Mouse (Mus musculus) induced T-regulatory cell, adult 2 months (primary cell): ENCODE data around the gene 1110008L16Rik.
A peak's percentile ranks its signal among the peaks of the same experiment; 100 is the strongest.
"Not testable (repeated sequence)": the region's sequence is repeated elsewhere in the genome, so short reads cannot be mapped to it uniquely, and the experiment has no call there.

ENCODE experiments used
- DNase-seq: peaks from one replicate; pipeline ENCODE4 v3.0.0-alpha.2; 2012; ENCODE audit warnings: low read depth

Gene 1110008L16Rik

GRCm38 (mm10) chr12:55392733-55393577 is 93.6 kb downstream of the 1110008L16Rik start:
- peak; percentile 68 for DNase-seq

- DNase-seq: not testable (repeated sequence)
Measured at GRCm38 (mm10) chr12:55395601-55396000, 96.2 kb downstream of the 1110008L16Rik start.

- no peak for DNase-seq
Measured at GRCm38 (mm10) chr12:55396536-55396935, 97.2 kb downstream of the 1110008L16Rik start.

- DNase-seq: peak; percentile 34
Measured at GRCm38 (mm10) chr12:55397544-55398239, 98.3 kb downstream of the 1110008L16Rik start.

GRCm38 (mm10) chr12:55398240-55399127 is 99.1 kb downstream of the 1110008L16Rik start:
- peak; percentile 96 for DNase-seq

- no peak for DNase-seq
Measured at GRCm38 (mm10) chr12:55399128-55399677, 99.8 kb downstream of the 1110008L16Rik start.

- DNase-seq: no peak
Measured at GRCm38 (mm10) chr12:55407888-55408287, 108.5 kb downstream of the 1110008L16Rik start.

- DNase-seq: no peak
Measured at GRCm38 (mm10) chr12:55415255-55415654, 115.9 kb downstream of the 1110008L16Rik start.

GRCm38 (mm10) chr12:55415762-55416161 is 116.4 kb downstream of the 1110008L16Rik start:
- no peak for DNase-seq

GRCm38 (mm10) chr12:55420220-55420619 is 120.8 kb downstream of the 1110008L16Rik start:
- DNase-seq: no peak

GRCm38 (mm10) chr12:55422057-55422456 is 122.7 kb downstream of the 1110008L16Rik start:
- DNase-seq: no peak

- no peak for DNase-seq
Measured at GRCm38 (mm10) chr12:55426300-55426699, 126.9 kb downstream of the 1110008L16Rik start.

- DNase-seq: no peak
Measured at GRCm38 (mm10) chr12:55429201-55429600, 129.8 kb downstream of the 1110008L16Rik start.

- no peak for DNase-seq
Measured at GRCm38 (mm10) chr12:55429956-55430355, 130.6 kb downstream of the 1110008L16Rik start.
